Mouse (Mus musculus) embryo, embryonic 11 days (tissue): Measurements from ENCODE around the gene Nptn.
"Not testable (repeated sequence)": the region's sequence is repeated elsewhere in the genome, so short reads cannot be mapped to it uniquely, and the experiment has no call there.

Source experiments
- DNase-seq: peaks from one replicate; pipeline ENCODE4 v3.0.0-alpha.2; 2015

The Nptn gene

DNA sequence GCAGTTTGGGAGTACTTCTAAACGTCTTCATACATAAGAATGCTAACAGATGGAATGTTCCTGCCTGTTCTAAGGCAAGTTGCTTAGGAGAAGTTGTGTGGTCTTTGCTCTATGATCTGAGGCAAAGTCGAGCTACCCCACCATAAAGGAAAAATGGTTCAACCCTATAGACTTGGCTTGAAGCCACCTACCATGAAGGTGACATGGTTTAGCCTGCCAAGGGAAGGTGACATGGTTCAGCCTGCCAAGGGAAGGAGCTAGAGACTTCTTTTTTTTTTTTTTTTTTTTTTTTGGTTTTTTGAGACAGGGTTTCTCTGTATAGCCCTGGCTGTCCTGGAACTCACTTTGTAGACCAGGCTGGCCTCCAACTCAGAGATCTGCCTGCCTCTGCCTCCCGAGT is 16.1 kb upstream of the Nptn start:
- DNase-seq = not testable (repeated sequence)

- DNase-seq = peak; percentile 47
Observed at GRCm38 (mm10) chr9:58567682-58568081, 14.4 kb upstream of the Nptn start.

DNA sequence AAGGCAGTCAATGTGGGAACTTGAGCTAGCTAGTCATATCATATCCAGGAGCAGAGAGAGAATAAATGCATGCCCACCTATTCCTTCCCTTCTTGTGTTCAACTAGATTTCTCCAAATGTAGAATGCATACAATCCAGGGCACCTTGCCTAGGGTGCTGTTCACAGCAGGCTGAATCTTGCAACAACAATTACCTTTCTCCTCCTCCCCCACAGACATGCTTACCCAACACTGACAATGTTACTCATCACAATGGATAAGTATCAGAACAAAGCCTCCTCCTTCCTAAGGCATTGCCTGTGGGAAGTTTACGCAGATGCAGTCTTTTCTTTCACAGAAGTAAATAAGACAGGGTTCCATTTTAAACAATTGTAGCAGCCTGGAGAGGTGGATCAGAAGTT is 11.0 kb upstream of the Nptn start:
- no peak for DNase-seq

- peak; percentile 89 for DNase-seq
Observed at GRCm38 (mm10) chr9:58578669-58579068, 3.4 kb upstream of the Nptn start.

GRCm38 (mm10) chr9:58580453-58581195 is 1.4 kb upstream of the Nptn start:
- not testable (repeated sequence) for DNase-seq

DNA sequence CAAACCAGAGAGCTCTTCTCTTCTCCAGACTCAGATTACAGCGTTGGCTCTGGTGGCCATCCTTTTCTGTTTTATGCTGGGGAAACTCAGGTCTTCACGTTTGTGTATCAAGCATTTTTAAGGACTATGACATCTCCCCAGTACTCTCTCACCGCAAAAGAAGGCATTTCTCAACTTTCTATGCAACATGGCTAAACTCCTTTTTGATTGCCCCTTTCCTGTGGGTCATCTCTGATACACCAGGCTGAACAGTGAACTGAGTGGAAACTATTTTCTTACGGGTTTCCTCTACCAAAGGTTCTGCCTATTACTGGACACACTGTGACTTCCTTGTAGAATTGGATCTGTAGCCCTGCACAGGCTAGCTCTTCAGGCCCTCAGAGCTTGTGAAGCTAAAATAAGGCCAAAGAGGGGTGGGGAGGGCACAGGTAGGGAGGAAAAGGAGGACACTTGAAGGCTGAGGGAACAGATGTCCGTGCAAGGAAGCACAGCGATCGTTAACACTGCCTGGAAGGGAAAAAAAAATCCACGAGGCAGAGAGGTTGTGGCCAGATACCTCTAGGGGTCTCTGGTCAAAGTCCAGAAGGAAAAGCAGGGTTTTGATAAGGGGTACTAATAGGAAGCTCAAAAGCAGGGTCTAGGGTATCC is 633 bp upstream of the Nptn start:
- DNase-seq = no peak

GRCm38 (mm10) chr9:58582581-58583266 is 684 bp downstream of the Nptn start:
- DNase-seq = no peak

GRCm38 (mm10) chr9:58583267-58583641 is 1.2 kb downstream of the Nptn start:
- DNase-seq = peak; percentile 47

DNA sequence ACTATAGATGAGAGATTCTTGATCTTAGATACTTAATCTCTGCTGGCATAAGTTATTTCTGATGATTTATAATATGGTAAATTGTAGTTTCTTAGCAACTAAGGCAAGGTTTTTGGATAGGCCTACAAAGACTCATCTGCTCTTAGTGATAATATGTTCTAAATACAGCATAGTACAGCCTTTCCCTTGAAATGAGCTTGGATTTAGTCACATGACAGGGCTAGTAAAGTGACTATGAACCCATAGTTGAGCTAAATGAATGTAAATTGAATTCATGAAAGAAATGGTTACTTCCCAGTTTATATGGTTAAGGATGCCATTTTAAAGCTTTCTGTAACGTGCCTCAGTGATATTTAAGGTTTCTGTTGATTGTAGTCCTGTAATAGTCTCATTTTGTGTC is 2.3 kb downstream of the Nptn start:
- no peak for DNase-seq

DNA sequence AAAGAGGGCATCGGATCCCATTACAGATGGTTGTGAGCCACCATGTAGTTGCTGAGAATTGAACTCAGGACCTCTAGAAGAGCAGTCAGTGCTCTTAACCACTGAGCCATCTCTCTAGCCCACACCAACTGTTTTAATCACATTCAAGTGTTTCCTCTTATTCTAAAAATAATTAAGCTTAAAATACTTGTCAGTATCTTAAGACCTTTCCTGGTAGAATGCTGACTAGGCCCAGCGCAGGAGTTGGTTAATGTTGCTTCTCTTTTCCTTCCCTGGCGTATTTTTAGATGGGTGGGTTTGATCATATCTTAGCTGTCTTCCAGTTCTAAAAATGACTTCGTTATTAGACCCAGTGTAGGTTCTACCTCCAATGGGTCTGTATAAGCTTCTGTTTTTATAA is 6.6 kb downstream of the Nptn start:
- no peak for DNase-seq

GRCm38 (mm10) chr9:58595313-58595712 is 13.3 kb downstream of the Nptn start:
- DNase-seq = no peak

- DNase-seq = no peak
Observed at GRCm38 (mm10) chr9:58613790-58614189, 31.8 kb downstream of the Nptn start.

GRCm38 (mm10) chr9:58615064-58615938 is 33.3 kb downstream of the Nptn start:
- DNase-seq = no peak

GRCm38 (mm10) chr9:58623009-58623408 is 41.0 kb downstream of the Nptn start:
- no peak for DNase-seq

DNA sequence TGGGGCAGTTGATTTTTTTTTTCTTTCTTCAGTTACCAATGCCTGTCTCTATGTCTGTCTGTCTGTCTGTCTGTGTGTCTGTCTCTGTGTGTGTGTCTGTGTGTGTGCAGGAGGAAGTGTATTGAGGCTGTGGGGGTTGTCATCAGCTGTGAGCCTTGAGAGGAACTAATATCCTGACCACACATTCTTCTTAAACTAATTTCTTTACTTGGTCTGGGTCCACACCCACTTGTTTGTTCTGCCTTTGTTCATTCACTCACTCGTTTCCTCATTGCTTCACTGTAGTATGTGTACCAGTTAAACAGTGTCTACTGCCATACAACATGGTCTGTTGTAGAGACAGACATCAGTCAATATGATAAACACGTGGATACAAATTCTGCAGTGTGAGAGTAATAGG is 45.2 kb downstream of the Nptn start:
- DNase-seq = no peak

DNA sequence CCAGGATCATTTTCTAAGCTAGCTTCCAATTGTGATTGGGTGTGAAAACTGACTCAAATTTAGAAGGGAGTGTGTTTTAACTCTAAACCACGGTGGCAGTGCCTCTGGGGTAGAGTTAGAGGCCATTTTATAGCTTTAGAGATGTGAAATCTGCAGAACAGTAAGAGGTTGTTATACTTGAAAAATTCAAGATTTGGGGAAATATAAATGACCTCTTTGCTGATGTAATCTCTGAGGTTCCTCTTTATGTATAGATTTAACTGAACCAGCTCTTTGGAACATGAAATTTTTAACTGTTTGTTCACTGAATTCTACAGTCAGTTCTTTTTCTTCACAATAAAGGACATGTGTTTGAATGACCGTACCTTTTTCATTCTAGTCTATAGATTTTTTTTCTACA is 48.4 kb downstream of the Nptn start:
- DNase-seq = no peak

- DNase-seq = no peak
Observed at GRCm38 (mm10) chr9:58648406-58649264, 66.6 kb downstream of the Nptn start.

- no peak for DNase-seq
Observed at GRCm38 (mm10) chr9:58649265-58649626, 67.2 kb downstream of the Nptn start.

- peak; percentile 78 for DNase-seq
Observed at GRCm38 (mm10) chr9:58651993-58652392, 70.0 kb downstream of the Nptn start.

DNA sequence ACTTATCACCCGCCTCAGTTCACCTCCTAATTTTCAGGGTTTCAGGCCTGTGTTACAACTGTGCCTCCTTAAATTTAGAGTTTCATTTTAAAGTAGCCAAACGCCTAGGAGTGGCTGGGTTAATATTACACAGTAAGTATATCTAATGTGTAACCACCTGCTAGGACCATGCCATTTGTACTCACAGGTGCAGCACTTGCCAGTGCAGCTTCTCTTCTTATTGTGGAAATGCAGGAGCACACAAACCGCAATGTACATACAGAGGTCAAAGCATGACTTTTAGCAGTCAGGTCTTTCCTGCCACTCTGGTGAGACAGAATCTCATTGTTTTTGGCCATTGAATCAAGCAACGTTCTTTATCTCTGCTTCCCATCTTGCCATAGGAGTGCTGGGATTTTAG is 72.5 kb downstream of the Nptn start:
- no peak for DNase-seq

DNA sequence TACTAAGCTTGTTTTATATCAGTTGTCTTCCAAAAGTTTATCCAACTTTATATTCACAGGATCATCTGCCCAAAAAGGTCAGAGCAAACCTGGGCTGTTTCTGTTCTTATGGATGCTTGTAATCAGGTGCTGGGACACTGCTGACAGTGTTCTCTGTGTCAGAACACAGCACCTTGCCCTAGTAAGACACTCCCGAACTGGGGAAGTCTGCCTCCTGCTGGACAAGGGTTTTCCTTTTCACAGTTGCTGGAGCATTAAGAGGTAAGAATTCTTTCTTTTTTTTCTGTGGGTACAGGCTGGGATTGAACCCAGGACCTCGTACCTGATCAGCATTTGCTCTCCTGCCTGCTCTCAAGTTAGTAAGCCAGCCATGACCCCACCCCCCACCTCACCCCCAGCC is 74.4 kb downstream of the Nptn start:
- peak; percentile 35 for DNase-seq

GRCm38 (mm10) chr9:58656824-58657223 is 74.8 kb downstream of the Nptn start:
- DNase-seq = no peak
